Mouse (Mus musculus): ENCODE results near the gene Cnih2. TPM values are rescaled to one million over a fixed set of nuclear protein-coding genes. Genes with fewer than 3 reads are reported as not detected.

Cnih2 gene
- total RNA-seq, 2 experiments from 2014 or later = 5.0 to 5.1 TPM

- DNase-seq = peak; percentile 79
These were observed 30.3 kb downstream of the Cnih2 start, which contains the start of gene Cd248 for GRCm38 (mm10) chr19:5067867-5068569. TSS of gene Cd248 (plus strand) at chr19:5068078.

DNA sequence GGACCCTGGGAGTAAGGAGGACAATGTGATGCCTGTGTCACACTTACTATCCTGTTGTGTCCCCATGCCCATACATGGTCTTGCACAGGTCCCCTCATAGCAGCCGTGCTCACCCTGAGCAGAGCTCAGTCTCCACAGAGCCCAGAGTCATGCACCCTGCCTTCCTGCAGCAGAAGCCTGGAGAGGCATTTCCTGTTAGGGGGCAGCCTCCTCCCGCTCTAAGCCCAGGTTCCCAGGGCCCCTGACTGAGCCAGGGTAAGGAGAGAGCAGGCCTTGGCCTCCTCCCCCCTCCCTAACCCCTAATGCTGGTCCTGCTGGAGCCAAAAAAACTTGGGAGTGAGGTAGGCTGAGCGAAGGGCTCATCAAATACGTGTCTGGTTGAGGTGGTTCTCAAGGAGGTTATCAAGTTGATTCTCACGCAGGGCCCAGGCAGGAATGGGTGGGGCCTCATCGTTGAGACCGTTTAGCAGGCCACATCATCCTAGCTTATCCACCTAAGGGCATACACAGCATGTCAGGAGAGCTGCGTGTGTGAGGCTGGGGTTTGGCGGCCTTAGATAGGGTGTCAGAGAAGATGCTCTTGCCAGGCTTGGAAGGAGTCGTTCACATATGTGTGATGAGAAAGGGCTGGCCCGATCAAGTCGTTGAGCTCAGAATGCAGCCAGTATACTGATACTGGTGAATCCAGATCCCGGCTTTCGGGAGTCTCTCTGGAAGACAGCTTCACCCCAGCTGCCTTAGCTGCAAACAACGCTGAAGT, 31.1 kb downstream of the Cnih2 start:
- DNase-seq = no peak

- no peak for DNase-seq
These were observed 33.2 kb downstream of the Cnih2 start for GRCm38 (mm10) chr19:5065104-5065503.

- no peak for DNase-seq
These were observed 35.9 kb downstream of the Cnih2 start for GRCm38 (mm10) chr19:5062446-5062845.

DNA sequence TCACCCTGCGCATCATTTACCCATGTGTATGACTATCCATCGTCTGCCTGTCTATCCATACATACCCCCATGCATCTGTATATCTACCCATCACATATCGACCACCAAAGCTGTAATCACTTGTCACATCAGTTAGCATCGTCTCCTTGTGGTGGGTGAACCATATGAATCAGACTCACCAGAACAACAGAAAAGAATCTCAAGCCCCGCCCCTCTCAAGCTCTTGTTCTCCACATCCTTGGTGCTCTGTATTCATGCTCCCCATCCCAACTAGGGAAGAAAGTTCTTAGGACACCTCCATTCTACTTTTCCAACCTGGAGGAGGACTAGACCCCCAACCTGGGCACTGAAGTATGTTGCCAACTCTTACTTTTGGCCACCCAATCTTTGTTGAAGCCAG, 36.3 kb downstream of the Cnih2 start:
- DNase-seq = no peak

DNA sequence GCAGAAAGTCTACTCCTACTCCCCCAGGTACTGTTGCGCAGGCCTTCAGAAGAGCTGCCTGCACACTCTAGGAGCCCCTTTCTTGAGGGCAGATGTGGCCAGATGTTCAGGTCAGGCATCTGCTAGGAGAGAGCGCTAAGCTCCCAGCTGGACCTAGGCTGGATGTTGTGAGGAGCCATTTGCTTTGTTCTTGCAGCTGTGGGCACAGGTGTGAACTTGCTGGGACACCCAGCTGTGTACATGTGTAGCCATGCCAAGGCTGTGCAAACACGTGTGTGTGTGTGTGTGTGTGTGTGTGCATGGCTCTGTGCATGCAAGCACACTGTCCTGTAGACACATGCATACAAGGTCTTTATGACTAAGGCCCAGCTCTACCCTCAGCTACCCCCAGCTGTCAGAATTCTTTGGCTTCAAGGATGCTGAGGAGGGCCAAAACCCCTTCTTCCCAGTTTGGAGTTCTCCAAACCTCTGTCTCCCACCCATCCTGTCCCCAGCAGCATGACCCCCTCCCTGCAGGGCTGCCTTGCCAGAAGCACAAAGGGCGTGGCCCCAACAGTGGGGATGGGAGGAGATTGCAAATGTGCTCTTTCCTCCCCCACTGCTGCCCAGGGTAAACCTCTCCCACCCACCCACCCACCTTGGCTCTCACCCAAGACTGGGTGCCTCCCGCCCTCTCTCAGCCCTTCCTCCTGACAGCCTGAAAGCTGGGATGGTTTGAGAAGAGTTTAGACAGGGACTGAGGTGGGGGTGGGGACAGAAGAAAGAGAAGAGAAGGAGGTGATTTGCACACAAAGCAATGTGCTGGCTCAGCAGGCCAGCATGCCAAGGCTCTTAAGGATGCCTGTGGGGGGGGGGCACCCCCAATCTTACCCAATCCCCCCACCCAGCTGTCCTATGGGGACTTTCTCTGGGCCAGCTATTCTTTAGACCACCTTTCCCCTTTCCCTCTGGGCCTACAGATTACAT, 37.7 kb downstream of the Cnih2 start:
- no peak for DNase-seq

DNA sequence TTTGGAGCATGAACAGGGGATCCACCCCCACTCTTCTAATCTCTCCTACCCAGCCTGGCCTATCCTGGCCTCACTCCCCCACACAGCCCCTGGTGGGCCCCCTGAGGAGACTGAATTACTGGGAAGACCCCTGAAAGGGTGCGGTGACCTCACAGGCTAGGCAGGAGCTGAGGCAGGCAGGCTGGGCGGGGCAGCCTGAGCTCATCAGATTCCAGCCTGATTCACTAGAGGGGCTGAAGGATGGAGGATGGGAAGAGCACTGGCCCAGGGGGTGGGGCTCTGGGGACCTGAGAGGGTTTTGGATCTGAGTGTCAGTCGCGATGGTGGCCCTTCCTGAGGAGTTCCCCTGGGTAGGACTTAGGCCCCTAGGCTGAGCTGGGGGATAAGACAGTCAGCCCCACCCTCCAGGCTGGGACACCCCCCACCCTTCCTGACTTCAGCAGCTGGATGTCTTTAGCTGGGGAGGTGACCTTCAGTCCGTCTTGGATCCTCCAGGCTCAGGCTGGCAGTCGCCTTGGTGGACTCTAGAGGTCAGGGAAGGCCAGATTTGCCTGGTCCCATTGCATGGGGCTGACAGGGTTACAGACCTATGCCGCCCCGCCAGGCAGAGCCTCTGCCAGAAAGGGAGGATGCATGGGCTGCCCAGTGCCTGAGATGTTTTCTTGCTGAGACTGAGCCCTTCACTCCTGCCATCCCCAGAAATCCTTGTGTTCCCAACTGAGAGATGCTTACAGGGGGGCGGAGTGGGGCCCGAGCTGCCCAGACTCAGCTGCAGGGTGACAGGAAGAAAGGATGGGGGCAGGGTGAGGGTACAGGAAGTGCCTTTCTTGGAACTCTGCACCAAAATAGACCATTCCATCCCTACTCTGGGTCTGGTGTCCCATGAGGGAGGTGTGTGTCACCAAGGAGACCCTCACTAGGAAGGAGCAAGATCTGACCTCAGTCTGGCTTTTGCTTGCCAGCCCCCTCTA, 39.2 kb downstream of the Cnih2 start:
- DNase-seq = no peak

DNA sequence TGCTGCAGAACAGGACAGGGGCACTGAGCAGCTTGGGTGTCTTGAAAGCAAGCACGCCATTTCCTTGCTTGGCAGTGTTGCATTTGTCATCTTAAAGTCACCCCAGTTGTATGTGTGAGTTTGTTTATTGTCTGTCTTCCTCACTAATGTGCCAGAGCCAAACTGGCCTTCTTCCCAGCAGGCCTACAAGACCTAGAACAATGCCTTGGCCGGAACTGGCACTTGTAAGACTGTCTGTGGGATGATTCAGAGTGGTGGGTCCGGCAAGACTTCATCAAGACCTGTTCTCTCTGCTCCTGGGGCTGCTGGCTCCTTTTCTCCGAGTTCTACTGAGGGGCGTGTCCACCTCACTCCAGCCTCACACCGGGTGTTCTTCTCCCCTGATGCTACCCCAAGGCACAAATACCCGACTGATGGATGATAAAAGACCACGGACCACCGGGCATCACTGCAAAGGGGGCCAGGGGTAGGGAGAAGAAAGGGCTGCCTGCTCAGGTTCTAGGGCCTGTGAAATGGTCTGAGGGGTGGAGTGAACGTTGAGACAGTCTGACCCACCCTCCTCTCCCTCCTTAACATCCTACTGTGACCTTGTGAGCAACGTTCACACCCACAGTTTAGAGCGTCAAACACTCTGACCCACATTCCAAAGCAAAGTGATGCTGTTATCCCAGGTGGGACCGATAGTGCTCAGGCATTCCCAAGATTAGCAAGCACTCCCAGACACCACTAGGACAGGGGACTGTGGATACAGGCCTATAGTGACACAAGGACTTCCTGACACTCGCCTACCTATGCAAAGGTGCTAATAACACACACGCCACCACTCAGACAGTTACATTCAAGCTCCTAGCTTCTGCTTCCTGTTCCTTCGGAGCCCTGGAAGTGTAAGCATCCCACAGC, 40.2 kb downstream of the Cnih2 start:
- DNase-seq = no peak

DNA sequence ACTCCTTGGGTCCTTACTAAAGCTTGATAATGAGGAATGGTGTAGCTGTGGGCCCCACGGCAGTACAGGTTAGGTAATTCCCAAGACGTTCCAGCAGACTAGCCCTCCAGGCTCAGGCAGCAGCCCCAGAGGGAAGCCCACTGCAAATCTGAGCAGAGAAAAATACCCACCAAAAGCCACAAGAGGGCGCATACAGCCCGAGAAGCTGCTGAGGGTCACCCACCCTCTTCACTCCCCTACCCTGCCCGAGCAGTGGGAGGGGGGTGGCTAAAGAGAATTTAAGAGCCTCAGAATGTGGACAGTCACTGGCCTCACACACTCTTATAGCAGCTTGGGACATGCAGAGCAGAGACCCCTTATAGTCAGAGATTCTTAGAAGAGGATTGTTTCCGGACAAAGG, 42.1 kb downstream of the Cnih2 start:
- peak; percentile 52 for DNase-seq

- peak; percentile 79 for DNase-seq
These were observed 44.4 kb downstream of the Cnih2 start for GRCm38 (mm10) chr19:5053909-5054308.

DNA sequence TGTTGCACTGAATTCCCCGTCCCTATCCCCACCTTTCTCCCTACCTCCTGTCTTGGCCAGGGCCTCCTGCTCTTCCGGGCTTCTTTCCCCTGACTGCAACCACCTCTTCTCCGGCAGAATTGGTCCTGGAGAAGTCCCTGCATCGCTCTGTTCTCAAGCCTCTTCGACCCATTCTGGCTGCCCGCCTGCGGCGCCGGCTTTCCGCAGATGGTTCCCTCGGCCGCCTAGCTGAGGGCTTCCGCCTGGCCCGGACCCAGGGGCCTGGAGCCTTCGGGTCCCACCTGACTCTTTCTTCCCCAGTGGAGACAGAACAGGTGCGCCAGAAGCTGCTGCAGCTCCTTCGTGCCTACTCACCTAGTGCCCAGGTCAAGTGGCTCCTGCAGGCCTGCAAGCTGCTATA, 45.5 kb downstream of the Cnih2 start:
- DNase-seq = no peak

- no peak for DNase-seq
These were observed 46.0 kb downstream of the Cnih2 start for GRCm38 (mm10) chr19:5052166-5052822.

- DNase-seq = no peak
These were observed 46.8 kb downstream of the Cnih2 start for GRCm38 (mm10) chr19:5051515-5051914.

DNA sequence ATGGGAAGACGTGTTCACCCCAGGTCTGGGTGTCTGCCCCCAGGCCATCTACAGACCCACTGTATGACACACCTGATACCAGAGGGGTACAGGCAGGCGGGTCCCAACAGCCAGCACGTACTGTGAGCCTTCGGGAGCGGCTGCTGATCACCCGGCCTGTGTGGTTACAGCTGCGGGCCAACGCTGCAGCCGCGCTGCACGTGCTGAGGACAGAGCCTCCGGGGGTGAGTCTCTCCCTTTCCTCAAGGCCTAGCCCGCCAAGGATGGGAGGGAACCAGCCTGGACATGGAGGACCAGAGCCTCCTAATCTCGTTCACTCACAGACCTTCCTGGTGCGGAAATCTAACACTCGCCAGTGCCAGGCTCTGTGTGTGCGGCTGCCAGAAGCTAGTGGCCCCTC, 47.3 kb downstream of the Cnih2 start:
- DNase-seq = peak; percentile 49

DNA sequence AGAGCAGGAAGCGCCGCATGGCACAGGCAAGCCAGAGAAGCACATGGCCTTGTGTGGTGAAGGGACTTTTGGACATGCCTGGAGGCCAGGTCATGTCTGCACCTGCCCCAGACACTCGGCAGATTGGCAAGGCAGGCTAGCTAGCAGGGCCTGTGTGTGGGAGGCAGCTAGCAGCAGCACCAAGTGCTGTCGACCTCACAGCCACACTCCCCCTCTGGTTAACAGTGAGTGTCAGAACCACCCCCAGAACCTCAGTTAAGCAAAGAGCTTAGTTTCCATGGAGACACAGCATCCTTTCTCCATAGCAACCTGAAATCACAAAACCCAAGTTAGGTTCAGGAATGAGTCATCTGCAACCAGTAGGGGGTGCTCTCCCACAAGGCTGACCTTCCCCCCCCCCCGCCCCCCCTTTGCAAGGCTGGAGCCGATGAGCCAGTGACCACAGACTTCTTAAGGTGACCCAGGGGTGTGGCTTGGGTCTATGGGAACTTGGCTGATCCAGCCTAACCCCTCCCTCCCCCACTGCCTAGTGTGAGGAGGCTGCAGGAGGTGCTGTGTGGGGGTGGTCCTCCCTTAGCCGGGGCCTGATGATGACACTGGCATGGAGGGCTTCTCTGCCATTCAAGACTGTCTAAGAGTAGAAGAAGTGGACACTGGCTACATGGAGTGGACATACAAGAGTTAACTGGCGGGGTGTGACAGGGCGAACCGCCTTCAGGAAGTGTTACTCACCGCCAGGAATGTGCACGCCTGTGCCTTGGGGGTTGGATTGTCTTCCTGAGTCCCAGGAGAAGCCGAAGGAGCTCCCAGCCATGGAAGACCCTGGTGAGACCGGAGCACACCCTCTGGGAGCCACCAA, 48.0 kb downstream of the Cnih2 start, which contains the start of gene Rin1:
Gene Rin1, plus strand, starts transcription at position 435 of the 859 bp plus-strand sequence.
- DNase-seq = peak; percentile 54

DNA sequence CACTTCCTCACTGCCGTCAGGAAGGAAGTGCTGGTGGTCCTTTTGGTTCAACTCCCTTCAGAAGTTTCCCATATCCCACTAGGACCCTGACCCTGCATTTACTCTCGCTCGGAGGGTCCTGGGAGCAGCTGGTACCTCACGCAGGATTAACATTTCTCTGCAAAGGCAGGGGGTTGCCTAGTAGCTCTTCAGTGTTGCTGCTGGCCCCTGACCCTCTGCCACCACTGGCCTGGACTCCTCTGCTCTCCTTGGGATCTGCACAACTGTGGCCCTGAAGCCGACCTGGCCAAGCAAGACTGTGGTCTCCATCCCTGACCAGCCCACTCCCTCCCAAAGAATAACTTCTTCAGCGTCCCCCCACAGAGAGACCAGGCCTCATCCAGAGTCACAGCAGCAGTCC, 49.0 kb downstream of the Cnih2 start:
- no peak for DNase-seq

DNA sequence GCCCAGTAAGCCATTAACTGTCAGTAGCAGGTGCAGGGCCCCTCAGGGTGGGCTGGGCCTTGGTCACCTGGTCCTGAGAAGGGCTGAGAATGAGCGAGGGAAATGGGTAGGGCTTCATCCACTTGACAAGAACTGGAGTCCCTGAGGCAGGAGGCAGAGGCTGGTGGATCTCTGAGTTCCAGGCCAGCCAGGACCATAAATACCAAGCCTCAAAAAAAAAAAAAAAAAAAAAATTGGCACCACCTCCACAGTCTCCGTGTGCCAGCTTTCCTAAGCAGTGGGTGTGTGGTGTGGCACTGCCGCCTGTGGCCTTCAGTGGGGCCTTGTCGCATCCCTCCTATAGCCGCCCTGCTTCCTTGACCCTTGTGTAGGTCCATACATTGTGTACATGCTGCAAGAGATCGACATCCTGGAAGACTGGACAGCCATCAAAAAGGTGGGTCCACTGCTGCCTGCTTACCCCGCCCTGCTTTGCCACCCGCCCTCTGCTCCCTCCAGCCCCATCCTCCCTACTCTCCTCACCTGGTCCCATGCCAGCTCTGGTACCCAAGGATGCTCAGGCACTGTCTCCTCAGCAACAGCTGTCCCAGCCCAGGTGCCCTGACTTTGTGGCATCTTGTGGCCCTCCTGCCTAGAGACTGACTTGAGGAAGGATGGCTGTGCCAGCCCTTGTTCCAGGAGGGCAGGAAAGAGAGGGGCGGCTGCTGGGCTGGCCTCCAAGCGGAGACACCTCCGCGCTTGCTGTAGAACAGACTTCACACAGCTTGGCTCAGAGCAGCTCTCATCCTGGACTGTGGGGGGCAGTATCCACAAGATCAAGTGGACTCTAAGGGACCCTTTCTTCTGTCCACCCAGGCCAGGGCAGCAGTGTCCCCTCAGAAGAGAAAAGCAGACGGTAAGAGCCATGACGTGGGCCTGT, 49.9 kb downstream of the Cnih2 start:
- DNase-seq = no peak
